Mouse (Mus musculus) liver, embryonic 15.5 days (tissue): Measurements from ENCODE around the gene Slc25a38. TPM values are rescaled to one million over a fixed set of nuclear protein-coding genes. Genes with fewer than 3 reads are reported as not detected.

Experiments
- ATAC-seq: fragments of 200-750 bp; cut with Nextera tagmentation; 2 replicates; pipeline ENCODE4 v1.8.0; 2017; ENCODE audit warnings: moderate number of reproducible peaks, mild to moderate bottlenecking, moderate library complexity; ENCODE audit not compliant: insufficient read depth
- H3K27ac ChIP-seq: fragments of 300-500 bp; sonication (generic); replicated peaks from 2 replicates; pipeline ENCODE4 v1.5.1; 2015; ENCODE audit warnings: mild to moderate bottlenecking, inconsistent platforms
- H3K27me3 ChIP-seq: fragments of 300-500 bp; sonication (generic); 2 replicates; pipeline ENCODE4 v1.6.1; 2015; ENCODE audit warnings: mild to moderate bottlenecking, inconsistent platforms
- H3K36me3 ChIP-seq: fragments of 300-500 bp; sonication (generic); replicated peaks from 2 replicates; pipeline ENCODE4 v1.6.1; 2015; ENCODE audit warnings: moderate library complexity, mild to moderate bottlenecking, inconsistent platforms
- H3K4me1 ChIP-seq: fragments of 300-500 bp; sonication (generic); replicated peaks from 2 replicates; pipeline ENCODE4 v1.6.1; 2015; ENCODE audit warnings: inconsistent platforms
- H3K4me2 ChIP-seq: fragments of 300-500 bp; sonication (generic); 2 replicates; pipeline ENCODE4 v1.6.1; 2015; ENCODE audit warnings: moderate library complexity, mild to moderate bottlenecking, inconsistent platforms
- H3K4me3 ChIP-seq: fragments of 300-500 bp; sonication (generic); replicated peaks from 2 replicates; pipeline ENCODE4 v1.5.1; 2015; ENCODE audit warnings: mild to moderate bottlenecking, inconsistent platforms
- H3K9ac ChIP-seq: fragments of 300-500 bp; sonication (generic); 2 replicates; pipeline ENCODE4 v1.6.1; 2015; ENCODE audit warnings: moderate library complexity, mild to moderate bottlenecking, inconsistent platforms
- H3K9me3 ChIP-seq: fragments of 300-500 bp; sonication (generic); replicated peaks from 2 replicates; pipeline ENCODE4 v1.6.1; 2016; ENCODE audit warnings: inconsistent platforms
- WGBS: fragments of 180-500 bp; shearing (Covaris S2); methylation state at CpG from one replicate; pipeline ENCODE4 v1.1.7; 2015; ENCODE audit warnings: mixed read lengths; ENCODE audit not compliant: insufficient replicate concordance; 5-methylcytosine and 5-hydroxymethylcytosine counted together
- polyA plus RNA-seq: library from polyadenylated mRNA; unstranded; fragments of >200 nt; fragmentation: Nextera tagmentation; extraction: Ambion mirVana; gene quantifications from 2 replicates; pipeline ENCODE4 v1.2.1, GENCODE M21; 2015

Slc25a38 gene
- polyA plus RNA-seq, 1 experiment from 2014 or later: 130 TPM

DNA sequence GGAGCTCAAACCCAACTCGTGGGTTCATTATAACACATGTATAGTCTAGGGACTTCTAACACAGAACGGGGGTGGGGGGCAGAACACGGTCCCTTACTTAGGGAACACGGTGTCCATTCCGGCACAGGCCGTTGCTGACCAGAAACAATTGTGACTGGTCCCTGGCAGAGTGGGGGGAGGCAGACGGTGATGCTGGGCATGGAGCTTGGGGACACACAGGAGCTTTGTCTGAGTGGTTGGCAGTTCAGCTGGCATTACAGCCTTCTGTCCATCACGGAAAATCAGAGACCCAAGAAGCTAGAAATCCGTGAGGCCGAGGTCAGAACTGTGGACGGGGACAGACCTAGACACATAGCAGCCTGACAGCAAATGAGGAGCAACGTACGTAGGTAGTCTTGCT is 34.3 kb downstream of the Slc25a38 start:
- no peak for ATAC-seq
- WGBS: 71% methylated on average over 13 of the region's 13 CpGs
- H3K4me3 ChIP-seq: no peak overlapping the region
- H3K27me3 ChIP-seq: peaks cover 10% of the 10 kb centered on the region; the same call in 1 of the 2 replicates
- no peak overlapping the region for H3K4me2 ChIP-seq
- no peaks in the 10 kb centered on the region for H3K9me3 ChIP-seq
- H3K4me1 ChIP-seq: no peaks in the 10 kb centered on the region
- no peak overlapping the region for H3K9ac ChIP-seq
- no peaks in the 10 kb centered on the region for H3K36me3 ChIP-seq
- no peak overlapping the region for H3K27ac ChIP-seq

DNA sequence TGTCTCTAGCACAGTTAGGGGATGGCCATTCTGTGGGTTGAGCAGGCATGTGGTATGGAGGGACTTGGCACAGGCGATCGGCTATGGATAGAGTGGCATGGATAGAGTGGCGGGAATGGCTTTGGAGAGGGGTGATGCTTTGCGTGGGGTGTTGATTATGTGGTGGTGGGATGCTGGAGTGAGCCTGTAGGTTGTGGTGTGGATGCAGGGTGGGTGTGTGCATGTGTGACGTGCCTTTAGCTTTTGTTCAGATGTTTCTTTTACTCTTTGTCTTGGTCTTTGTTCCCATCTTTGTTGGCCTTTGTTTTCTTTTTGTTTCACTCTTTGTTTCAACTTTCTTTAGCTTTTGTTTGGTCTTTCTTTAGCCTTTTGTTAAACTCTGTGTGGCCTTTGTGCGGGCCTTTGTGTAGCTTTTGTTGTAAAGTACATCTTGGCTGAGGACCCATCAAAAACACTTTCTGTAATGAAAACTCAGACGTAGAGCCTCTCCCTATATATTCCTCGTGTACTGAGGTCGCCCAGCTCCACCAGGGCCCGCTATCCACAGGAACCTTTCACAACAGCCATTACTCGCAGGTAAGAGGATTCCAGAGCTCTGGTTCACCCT is 39.2 kb downstream of the Slc25a38 start, which contains the start of gene Mobp:
Gene Mobp (plus strand): TSS at position 486 of the 607 bp plus-strand sequence.
- Histone ChIP-seq H3K27me3 (no peaks in the 10 kb centered on the region), H3K4me1 (no peaks in the 10 kb centered on the region), H3K4me2 (no peak within 1 kb of the TSS), H3K27ac (no peak within 1 kb of the TSS), H3K9ac (no peak within 1 kb of the TSS), H3K9me3 (no peaks in the 10 kb centered on the region), H3K36me3 (no peaks in the 10 kb centered on the region), H3K4me3 (no peak within 1 kb of the TSS)
- 57% methylated on average over 11 of the region's 11 CpGs for WGBS
- ATAC-seq: no peak

DNA sequence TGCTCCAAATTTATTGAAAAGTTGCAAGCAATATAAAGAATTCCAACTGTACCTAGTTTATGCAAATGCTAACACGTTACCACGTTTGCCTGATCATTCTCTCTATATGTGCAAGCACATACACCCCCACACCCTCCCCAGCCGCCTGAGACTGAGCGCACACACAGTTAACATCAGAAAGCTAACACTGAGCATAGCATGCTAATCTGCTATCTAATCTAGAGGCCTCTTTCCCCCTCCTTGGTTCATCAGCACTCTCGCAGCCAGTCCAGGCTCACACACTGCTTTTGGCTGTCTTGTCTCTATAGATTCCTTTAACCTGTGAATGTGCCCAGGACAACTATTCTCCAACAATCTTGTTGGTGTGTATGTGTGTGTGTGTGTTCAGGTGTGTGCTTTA is 41.0 kb downstream of the Slc25a38 start:
- no peaks in the 10 kb centered on the region for H3K36me3 ChIP-seq

DNA sequence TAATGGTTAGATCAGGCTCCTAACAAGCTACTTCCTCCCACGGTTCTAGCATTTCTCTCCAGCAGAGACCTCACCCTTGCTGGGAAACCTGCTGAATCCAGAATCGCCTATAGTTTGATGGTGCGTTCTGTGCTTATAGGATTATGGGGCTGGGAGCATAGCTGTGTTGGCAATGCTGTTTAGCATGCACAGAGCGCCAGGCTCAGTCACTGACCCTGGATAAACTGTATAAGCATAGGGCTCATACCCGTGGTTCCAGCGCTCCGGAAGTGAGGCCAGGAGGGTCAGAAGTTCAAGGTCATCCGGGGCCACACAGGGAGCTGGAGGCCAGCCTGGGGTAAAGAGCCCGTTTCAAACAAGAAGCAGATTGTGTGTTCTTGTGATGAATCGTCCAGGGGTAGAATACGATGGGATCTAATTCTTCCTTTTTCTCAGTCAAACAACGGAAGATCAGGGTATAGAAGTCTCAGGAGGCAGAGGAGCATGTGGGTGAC is 41.8 kb downstream of the Slc25a38 start:
- Histone ChIP-seq H3K36me3 (no peaks in the 10 kb centered on the region), H3K9me3 (no peaks in the 10 kb centered on the region), H3K9ac (no peak overlapping the region), H3K4me1 (no peaks in the 10 kb centered on the region), H3K4me3 (no peak overlapping the region), H3K27me3 (no peaks in the 10 kb centered on the region), H3K4me2 (no peak overlapping the region), H3K27ac (no peak overlapping the region)
- 57% methylated on average over 12 of the region's 12 CpGs for WGBS
- no peak for ATAC-seq

More for the DNA sequence above, 41.0 kb downstream of the Slc25a38 start:
- Histone ChIP-seq H3K9ac (no peak overlapping the region), H3K27ac (no peak overlapping the region), H3K9me3 (no peaks in the 10 kb centered on the region), H3K4me3 (no peak overlapping the region), H3K4me2 (no peak overlapping the region), H3K27me3 (no peaks in the 10 kb centered on the region), H3K4me1 (no peaks in the 10 kb centered on the region)
- no peak for ATAC-seq
- WGBS: 52% methylated on average over 5 of the region's 5 CpGs

DNA sequence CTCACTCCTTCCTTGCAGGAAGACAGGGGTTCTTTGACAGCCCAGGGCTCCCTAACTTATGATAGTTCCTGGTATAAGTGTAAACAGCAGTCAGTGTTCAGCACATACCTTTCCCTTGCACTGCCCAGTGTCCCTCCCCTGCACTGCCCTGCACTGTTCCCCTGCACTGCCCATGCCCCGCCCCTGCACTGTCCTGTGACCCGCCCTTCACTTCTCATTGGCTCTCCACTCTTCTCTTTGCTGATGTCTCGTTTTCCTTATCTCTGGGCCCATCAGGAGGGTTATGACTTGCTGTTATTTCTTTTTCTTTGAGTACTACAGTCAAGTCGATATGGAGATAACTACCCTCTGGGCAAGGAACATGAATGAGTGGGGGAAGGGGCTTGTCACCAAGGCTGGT is 47.9 kb downstream of the Slc25a38 start:
- H3K4me2 ChIP-seq: no peak overlapping the region
- ATAC-seq: peak; percentile 58; the same call in 1 of the 2 replicates
- H3K9me3 ChIP-seq: no peaks in the 10 kb centered on the region
- no peak overlapping the region for H3K9ac ChIP-seq
- H3K4me3 ChIP-seq: no peak overlapping the region
- 12% methylated on average over 4 of the region's 4 CpGs for WGBS
- H3K27me3 ChIP-seq: no peaks in the 10 kb centered on the region
- H3K36me3 ChIP-seq: no peaks in the 10 kb centered on the region
- no peak overlapping the region for H3K27ac ChIP-seq
- H3K4me1 ChIP-seq: peaks cover 8% of the 10 kb centered on the region; the same call in 1 of the 2 replicates

DNA sequence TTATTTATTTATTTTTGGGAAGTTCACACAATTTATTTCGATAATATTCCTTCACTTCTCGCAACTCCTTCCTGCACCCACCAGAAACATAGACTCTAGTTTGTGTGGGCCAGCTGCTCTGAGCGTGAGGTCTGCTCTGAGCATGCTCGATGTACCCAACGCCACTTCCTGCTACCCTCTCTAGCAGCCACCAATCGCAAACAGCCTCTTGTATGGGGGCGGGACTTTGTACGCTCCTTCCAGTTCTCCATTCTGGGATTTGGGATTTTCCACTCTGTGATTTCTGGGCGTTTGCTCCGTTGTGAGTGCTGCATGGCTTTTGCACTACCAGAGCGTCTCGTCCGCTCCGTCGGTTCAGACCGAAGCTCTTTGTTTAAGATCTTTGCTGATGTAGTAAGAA is 53.7 kb downstream of the Slc25a38 start:
- H3K4me2 ChIP-seq: no peak overlapping the region
- 72% methylated on average over 16 of the region's 16 CpGs for WGBS
- no peaks in the 10 kb centered on the region for H3K4me1 ChIP-seq
- peaks cover 12% of the 10 kb centered on the region for H3K27me3 ChIP-seq
- no peak overlapping the region for H3K9ac ChIP-seq
- H3K4me3 ChIP-seq: no peak overlapping the region
- no peak for ATAC-seq
- no peaks in the 10 kb centered on the region for H3K9me3 ChIP-seq
- H3K27ac ChIP-seq: no peak overlapping the region
- H3K36me3 ChIP-seq: no peaks in the 10 kb centered on the region

DNA sequence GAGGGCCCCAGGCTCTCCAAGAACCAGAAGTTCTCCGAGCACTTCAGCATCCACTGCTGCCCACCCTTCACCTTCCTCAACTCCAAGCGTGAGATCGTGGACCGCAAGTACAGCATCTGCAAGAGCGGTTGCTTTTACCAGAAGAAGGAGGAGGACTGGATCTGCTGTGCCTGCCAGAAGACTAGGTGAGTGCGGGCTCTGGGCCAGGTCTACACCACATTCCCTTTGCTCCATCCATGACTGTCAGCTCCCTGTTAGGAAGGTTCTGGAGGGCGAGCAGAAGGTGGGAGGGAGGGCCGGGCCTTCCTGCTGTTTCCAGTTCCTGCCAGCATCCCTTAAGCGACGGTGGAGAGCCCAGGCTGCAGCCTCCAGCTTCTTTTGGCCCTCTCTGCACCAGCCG is 57.7 kb downstream of the Slc25a38 start:
- 58% methylated on average over 11 of the region's 11 CpGs for WGBS
- no peaks in the 10 kb centered on the region for H3K36me3 ChIP-seq
- no peaks in the 10 kb centered on the region for H3K9me3 ChIP-seq
- ATAC-seq: no peak
- no peak overlapping the region for H3K27ac ChIP-seq
- H3K9ac ChIP-seq: no peak overlapping the region
- H3K27me3 ChIP-seq: peaks cover 23% of the 10 kb centered on the region
- no peaks in the 10 kb centered on the region for H3K4me1 ChIP-seq
- H3K4me2 ChIP-seq: no peak overlapping the region
- H3K4me3 ChIP-seq: no peak overlapping the region

DNA sequence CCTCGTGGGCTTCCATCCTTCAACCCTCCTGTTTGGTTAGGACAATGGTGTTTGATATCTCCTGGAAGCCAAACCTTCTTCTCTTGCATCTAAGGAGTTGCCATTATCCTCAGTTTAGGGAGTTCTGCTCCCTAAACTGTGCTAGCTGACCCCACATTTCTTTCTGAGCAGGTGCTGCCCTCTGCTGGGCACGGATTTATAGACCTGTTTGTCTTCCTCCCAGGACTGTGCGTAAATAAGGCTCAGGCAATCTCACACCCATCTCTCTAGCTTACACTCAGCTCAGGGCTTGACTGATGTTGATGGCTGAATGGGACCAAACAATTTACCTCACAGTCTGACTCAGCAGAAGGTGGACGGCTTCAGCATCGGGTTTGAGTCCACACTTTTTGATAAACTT is 61.1 kb downstream of the Slc25a38 start:
- Histone ChIP-seq H3K27ac (no peak overlapping the region), H3K27me3 (peaks cover 23% of the 10 kb centered on the region), H3K4me3 (no peak overlapping the region), H3K9me3 (no peaks in the 10 kb centered on the region), H3K36me3 (no peaks in the 10 kb centered on the region), H3K4me1 (no peaks in the 10 kb centered on the region), H3K4me2 (no peak overlapping the region), H3K9ac (no peak overlapping the region)
- WGBS: 35% methylated on average over 5 of the region's 5 CpGs
- ATAC-seq: no peak

Other genes starting within 250 kb of the Slc25a38 start
- 21.2 and 21.4 TPM in 2 replicates for gene Wdr48, start 215.5 kb upstream of the Slc25a38 start, polyA plus RNA-seq
- gene Gorasp1, start 172.8 kb upstream of the Slc25a38 start, polyA plus RNA-seq: 9.9 and 11.4 TPM in 2 replicates
- 0.14 and 0.22 TPM in 2 replicates for gene Ttc21a, start 172.8 kb upstream of the Slc25a38 start, polyA plus RNA-seq
- gene Csrnp1, start 125.7 kb upstream of the Slc25a38 start, polyA plus RNA-seq: 2.0 and 2.8 TPM in 2 replicates
- 0.17 and 0.43 TPM in 2 replicates for gene Xirp1, start 86.8 kb upstream of the Slc25a38 start, polyA plus RNA-seq
- gene Cx3cr1, start 40.5 kb upstream of the Slc25a38 start, polyA plus RNA-seq: 2.7 and 3.5 TPM in 2 replicates
- 0.07 TPM in 1 of 2 replicates, not detected in the other for gene Ccr8, start 18.3 kb upstream of the Slc25a38 start, polyA plus RNA-seq
- gene Rpsa, start 17.3 kb downstream of the Slc25a38 start, polyA plus RNA-seq: 830 and 871 TPM in 2 replicates
- not detected in 2 replicates for gene Mobp, start 39.3 kb downstream of the Slc25a38 start, polyA plus RNA-seq
- 0.02 TPM in 1 of 2 replicates, not detected in the other for gene Myrip, start 191.1 kb downstream of the Slc25a38 start, polyA plus RNA-seq